Mouse (Mus musculus): ENCODE measurements at regions not wholly inside any gene's neighbourhood (a gene's known extent, or its start where the extent isn't known, plus 50 kb on each side); places are given as distances from the start of the nearest gene placed in this dataset.
"Not testable (repeated sequence)": the region's sequence is repeated elsewhere in the genome, so short reads cannot be mapped to it uniquely, and the experiment has no call there.

DNA sequence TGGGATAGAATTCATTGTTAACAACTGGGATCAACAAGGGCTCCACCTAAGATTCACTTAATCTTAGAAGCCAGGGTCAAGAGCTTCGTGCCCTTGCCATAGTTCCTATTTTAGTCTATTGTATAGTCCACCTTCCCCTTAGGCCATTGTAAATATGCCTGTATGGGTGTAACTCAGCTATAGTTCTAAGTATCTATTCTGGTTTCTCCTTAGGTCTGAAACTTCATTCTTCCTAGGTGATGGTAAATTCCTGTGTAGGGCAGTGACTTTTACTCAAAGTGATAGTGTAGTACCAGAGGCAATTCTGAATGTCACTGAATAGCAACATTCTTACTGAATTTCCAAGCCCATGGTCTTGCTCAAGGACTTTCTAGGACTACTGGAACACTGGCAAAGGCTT is 989.4 kb downstream of the Ankrd7 start:
- H3K4me3 ChIP-seq (ENCODE audit: low read depth, low read length); H3K27me3 ChIP-seq (ENCODE audit: control insufficient read depth, insufficient read depth, low read length); H3K27ac ChIP-seq (ENCODE audit: low read depth, low read length); H3K9ac ChIP-seq (replicated peaks; ENCODE audit: low read depth, low read length); H3K4me1 ChIP-seq (ENCODE audit: control insufficient read depth, insufficient read depth, low read length); ATAC-seq (ENCODE audit: low read depth); H3K4me2 ChIP-seq (ENCODE audit: low read depth, low read length); H3K9me3 ChIP-seq (ENCODE audit: control insufficient read depth, low read length); H3K36me3 ChIP-seq (ENCODE audit: control insufficient read depth, insufficient read depth, low read length): not testable (repeated sequence)
- 75% methylated on average over 1 of the region's 1 CpGs for WGBS

DNA sequence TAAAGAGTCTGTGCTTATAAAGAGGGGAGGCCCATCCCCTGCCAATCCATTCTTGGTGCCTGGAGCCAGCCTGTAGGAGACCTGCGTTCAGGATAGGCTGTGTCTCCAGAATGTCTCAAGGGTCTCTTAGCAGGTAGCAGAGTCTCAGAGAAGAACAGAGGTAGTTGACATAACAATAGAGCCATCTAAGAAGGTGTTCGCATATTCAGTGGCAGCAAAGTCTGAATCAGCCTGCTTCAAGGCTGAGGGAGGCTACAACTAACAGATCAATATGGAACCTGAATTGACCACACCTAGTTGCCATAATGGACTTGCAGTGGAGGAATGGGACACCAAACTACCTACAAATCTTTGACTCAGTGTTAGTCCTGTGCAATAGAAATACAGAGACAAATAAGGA is 998.0 kb downstream of the Ankrd7 start:
- no peak overlapping the region for H3K4me3 ChIP-seq (ENCODE audit: low read depth, low read length)
- no peak overlapping the region for H3K4me2 ChIP-seq (ENCODE audit: low read depth, low read length)
- no peak overlapping the region for H3K9ac ChIP-seq (replicated peaks; ENCODE audit: low read depth, low read length)
- H3K4me1 ChIP-seq (ENCODE audit: control insufficient read depth, insufficient read depth, low read length): no peaks in the 10 kb centered on the region
- no peaks in the 10 kb centered on the region for H3K36me3 ChIP-seq (ENCODE audit: control insufficient read depth, insufficient read depth, low read length)
- WGBS: 88% methylated on average over 2 of the region's 2 CpGs
- no peak for ATAC-seq (ENCODE audit: low read depth)
- no peaks in the 10 kb centered on the region for H3K27me3 ChIP-seq (ENCODE audit: control insufficient read depth, insufficient read depth, low read length)
- no peaks in the 10 kb centered on the region for H3K9me3 ChIP-seq (ENCODE audit: control insufficient read depth, low read length)
- no peak overlapping the region for H3K27ac ChIP-seq (ENCODE audit: low read depth, low read length)

DNA sequence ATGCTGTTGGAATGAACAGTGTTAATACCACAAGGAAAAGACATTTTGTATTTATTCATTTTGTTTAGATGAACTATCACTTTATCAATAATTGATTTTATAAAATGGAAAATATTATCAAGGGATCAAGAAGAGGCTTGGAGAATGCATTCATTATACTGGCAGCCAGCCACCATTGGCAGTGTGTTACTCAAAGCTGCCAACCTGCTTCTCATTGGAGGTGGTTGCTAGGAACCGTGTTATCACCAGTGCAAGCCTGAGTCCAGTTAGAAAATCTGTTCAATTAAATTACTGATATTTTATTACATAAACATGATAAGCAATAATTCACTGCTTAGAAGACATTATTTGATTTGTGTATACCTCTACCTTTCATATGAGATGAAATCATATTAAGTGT is 1003.6 kb downstream of the Ankrd7 start:
- Histone ChIP-seq H3K9ac (replicated peaks; ENCODE audit: low read depth, low read length) (no peak overlapping the region), H3K36me3 (ENCODE audit: control insufficient read depth, insufficient read depth, low read length) (no peaks in the 10 kb centered on the region), H3K27me3 (ENCODE audit: control insufficient read depth, insufficient read depth, low read length) (no peaks in the 10 kb centered on the region), H3K4me1 (ENCODE audit: control insufficient read depth, insufficient read depth, low read length) (no peaks in the 10 kb centered on the region), H3K4me2 (ENCODE audit: low read depth, low read length) (no peak overlapping the region), H3K4me3 (ENCODE audit: low read depth, low read length) (no peak overlapping the region), H3K9me3 (ENCODE audit: control insufficient read depth, low read length) (no peaks in the 10 kb centered on the region), H3K27ac (ENCODE audit: low read depth, low read length) (no peak overlapping the region)
- WGBS: 77% methylated on average over 1 of the region's 1 CpGs
- no peak for ATAC-seq (ENCODE audit: low read depth)

DNA sequence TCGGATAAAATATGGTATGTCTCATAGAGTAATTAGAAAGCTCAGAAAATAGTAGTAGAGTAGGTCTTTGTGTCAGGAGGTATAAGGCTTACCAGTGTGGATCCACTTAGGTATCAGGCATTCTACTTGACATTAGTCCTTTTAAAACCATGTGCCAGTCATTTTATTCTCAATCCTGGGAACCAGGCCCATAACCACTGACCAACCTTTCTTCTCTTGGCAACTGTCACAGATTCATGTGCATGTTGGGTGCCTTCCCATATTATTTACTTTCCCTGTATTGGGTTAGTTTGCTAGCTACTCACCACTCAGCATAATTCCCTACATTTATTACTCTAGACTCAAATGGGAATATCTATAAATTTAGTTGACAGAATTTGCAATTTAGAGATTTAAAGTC is 1045.1 kb downstream of the Ankrd7 start:
- no peak for ATAC-seq (ENCODE audit: low read depth)
- no peak overlapping the region for H3K4me3 ChIP-seq (ENCODE audit: low read depth, low read length)
- H3K9ac ChIP-seq (replicated peaks; ENCODE audit: low read depth, low read length): no peak overlapping the region
- no peaks in the 10 kb centered on the region for H3K9me3 ChIP-seq (ENCODE audit: control insufficient read depth, low read length)
- no peak overlapping the region for H3K4me2 ChIP-seq (ENCODE audit: low read depth, low read length)
- 89% methylated on average over 1 of the region's 1 CpGs for WGBS
- no peaks in the 10 kb centered on the region for H3K4me1 ChIP-seq (ENCODE audit: control insufficient read depth, insufficient read depth, low read length)
- H3K36me3 ChIP-seq (ENCODE audit: control insufficient read depth, insufficient read depth, low read length): no peaks in the 10 kb centered on the region
- no peaks in the 10 kb centered on the region for H3K27me3 ChIP-seq (ENCODE audit: control insufficient read depth, insufficient read depth, low read length)
- H3K27ac ChIP-seq (ENCODE audit: low read depth, low read length): no peak overlapping the region

DNA sequence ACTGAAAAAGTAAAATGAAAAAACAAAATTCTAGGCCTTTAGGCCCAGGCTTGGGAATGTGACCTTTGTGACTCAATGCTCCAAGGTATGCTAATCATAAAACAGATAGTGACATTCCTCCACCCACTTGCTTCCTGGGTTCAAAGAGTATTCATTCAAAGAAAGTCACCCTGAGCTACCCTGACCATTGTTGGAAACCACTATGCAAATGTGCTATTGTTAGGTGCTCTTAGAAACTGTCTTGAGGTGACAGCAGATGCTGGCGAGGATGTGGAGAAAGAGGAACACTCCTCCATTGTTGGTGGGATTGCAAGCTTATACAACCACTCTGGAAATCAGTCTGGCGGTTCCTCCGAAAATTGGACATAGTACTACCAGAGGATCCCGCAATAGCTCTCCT is 1075.7 kb downstream of the Ankrd7 start:
- 87% methylated on average over 4 of the region's 4 CpGs for WGBS
- H3K4me3 ChIP-seq (ENCODE audit: low read depth, low read length); ATAC-seq (ENCODE audit: low read depth); H3K9ac ChIP-seq (replicated peaks; ENCODE audit: low read depth, low read length); H3K27ac ChIP-seq (ENCODE audit: low read depth, low read length); H3K9me3 ChIP-seq (ENCODE audit: control insufficient read depth, low read length); H3K4me2 ChIP-seq (ENCODE audit: low read depth, low read length); H3K27me3 ChIP-seq (ENCODE audit: control insufficient read depth, insufficient read depth, low read length); H3K4me1 ChIP-seq (ENCODE audit: control insufficient read depth, insufficient read depth, low read length); H3K36me3 ChIP-seq (ENCODE audit: control insufficient read depth, insufficient read depth, low read length): not testable (repeated sequence)

DNA sequence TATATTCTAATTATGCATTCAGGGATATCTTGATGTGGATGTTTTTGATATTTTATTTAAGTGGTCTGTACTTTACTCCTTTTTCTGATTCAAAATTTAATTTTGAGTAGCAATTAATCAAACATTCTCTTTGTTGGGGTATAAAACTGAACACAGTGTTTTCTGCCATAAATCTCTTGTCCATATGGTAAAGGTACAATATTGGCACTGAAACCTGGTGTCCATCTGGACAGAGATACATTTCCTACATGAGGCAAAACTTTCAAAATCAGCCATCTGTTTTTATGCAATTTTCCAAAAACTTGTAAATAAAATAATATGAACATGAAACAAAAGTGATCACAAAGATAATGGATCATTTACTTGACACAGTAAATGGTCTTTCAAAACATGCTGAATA is 1078.2 kb downstream of the Ankrd7 start:
- no peaks in the 10 kb centered on the region for H3K4me1 ChIP-seq (ENCODE audit: control insufficient read depth, insufficient read depth, low read length)
- H3K36me3 ChIP-seq (ENCODE audit: control insufficient read depth, insufficient read depth, low read length): no peaks in the 10 kb centered on the region
- H3K27me3 ChIP-seq (ENCODE audit: control insufficient read depth, insufficient read depth, low read length): no peaks in the 10 kb centered on the region
- H3K9me3 ChIP-seq (ENCODE audit: control insufficient read depth, low read length): no peaks in the 10 kb centered on the region
- ATAC-seq (ENCODE audit: low read depth): no peak
- no peak overlapping the region for H3K4me3 ChIP-seq (ENCODE audit: low read depth, low read length)
- no peak overlapping the region for H3K4me2 ChIP-seq (ENCODE audit: low read depth, low read length)
- no peak overlapping the region for H3K27ac ChIP-seq (ENCODE audit: low read depth, low read length)
- H3K9ac ChIP-seq (replicated peaks; ENCODE audit: low read depth, low read length): no peak overlapping the region

DNA sequence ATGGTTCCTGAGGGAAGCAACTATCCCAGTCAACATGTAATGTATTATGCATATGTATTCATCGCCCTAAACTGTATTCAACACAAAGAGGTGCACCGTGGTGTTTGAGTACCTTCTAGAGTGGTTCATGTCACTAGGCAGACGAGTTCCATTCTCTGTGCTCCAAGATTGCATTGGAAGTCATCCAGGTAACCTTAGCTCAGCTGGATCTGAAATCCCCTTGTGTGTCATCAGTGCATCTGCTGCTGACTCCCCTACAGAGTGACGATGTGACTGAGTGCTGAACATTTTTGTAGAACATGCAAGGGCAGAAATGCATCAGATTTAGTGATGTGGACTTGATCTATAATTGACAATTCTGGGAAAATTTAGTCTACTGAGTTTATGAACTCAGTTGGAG is 1079.6 kb downstream of the Ankrd7 start:
- WGBS: 70% methylated on average over 4 of the region's 4 CpGs
- Histone ChIP-seq H3K36me3 (ENCODE audit: control insufficient read depth, insufficient read depth, low read length) (no peaks in the 10 kb centered on the region), H3K4me3 (ENCODE audit: low read depth, low read length) (no peak overlapping the region), H3K9me3 (ENCODE audit: control insufficient read depth, low read length) (no peaks in the 10 kb centered on the region), H3K27me3 (ENCODE audit: control insufficient read depth, insufficient read depth, low read length) (no peaks in the 10 kb centered on the region), H3K27ac (ENCODE audit: low read depth, low read length) (no peak overlapping the region), H3K4me2 (ENCODE audit: low read depth, low read length) (no peak overlapping the region), H3K9ac (replicated peaks; ENCODE audit: low read depth, low read length) (no peak overlapping the region), H3K4me1 (ENCODE audit: control insufficient read depth, insufficient read depth, low read length) (no peaks in the 10 kb centered on the region)
- ATAC-seq (ENCODE audit: low read depth): no peak; the same call in 1 of the 2 replicates

DNA sequence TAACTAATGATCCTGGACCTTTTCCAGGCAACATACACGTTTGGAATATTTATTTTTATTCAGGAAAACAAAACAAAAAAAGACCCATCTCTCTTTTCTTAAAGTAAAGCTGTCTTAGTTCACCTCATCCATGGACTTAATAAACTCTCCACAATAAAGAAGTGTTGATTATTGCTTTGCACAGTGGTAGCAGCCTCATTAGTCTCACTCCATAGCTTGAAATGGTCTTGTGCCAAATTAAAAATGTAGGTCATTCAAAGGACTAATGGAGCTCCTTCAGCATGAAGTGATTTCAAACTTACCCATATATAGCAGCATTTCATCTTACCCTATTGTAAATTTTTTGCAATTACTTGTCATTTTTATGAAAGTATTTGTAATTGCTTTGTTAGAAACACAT is 1109.8 kb downstream of the Ankrd7 start:
- WGBS: 21% methylated on average over 1 of the region's 1 CpGs
- Histone ChIP-seq H3K9me3 (ENCODE audit: control insufficient read depth, low read length) (no peaks in the 10 kb centered on the region), H3K4me3 (ENCODE audit: low read depth, low read length) (no peak overlapping the region), H3K36me3 (ENCODE audit: control insufficient read depth, insufficient read depth, low read length) (no peaks in the 10 kb centered on the region), H3K27me3 (ENCODE audit: control insufficient read depth, insufficient read depth, low read length) (no peaks in the 10 kb centered on the region), H3K4me1 (ENCODE audit: control insufficient read depth, insufficient read depth, low read length) (no peaks in the 10 kb centered on the region), H3K9ac (replicated peaks; ENCODE audit: low read depth, low read length) (no peak overlapping the region), H3K4me2 (ENCODE audit: low read depth, low read length) (no peak overlapping the region), H3K27ac (ENCODE audit: low read depth, low read length) (no peak overlapping the region)
- ATAC-seq (ENCODE audit: low read depth): peak; percentile 60; the same call in 1 of the 2 replicates

DNA sequence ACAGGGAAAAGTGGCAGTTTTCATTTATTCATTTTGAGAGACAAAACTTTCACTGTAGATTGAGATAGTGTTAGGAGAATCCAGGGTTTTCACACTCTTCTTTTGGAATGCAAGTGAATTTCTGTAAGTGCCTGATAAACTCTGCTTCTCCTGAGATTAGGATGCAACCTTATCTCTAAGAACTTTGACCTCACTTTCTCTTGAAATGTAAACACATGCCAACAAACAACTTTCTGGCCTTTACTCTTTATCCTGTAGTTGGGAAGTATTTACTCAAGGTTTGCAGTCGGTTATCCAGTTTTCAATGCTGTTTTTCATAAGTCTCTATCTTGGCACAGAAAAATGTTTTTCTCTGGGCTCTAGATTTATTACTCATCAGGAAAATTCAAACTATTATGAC is 1125.7 kb downstream of the Ankrd7 start:
- H3K4me2 ChIP-seq (ENCODE audit: low read depth, low read length): no peak overlapping the region
- no peaks in the 10 kb centered on the region for H3K9me3 ChIP-seq (ENCODE audit: control insufficient read depth, low read length)
- H3K4me3 ChIP-seq (ENCODE audit: low read depth, low read length): no peak overlapping the region
- no peaks in the 10 kb centered on the region for H3K4me1 ChIP-seq (ENCODE audit: control insufficient read depth, insufficient read depth, low read length)
- WGBS: 83% methylated on average over 1 of the region's 1 CpGs
- no peak overlapping the region for H3K9ac ChIP-seq (replicated peaks; ENCODE audit: low read depth, low read length)
- H3K36me3 ChIP-seq (ENCODE audit: control insufficient read depth, insufficient read depth, low read length): no peaks in the 10 kb centered on the region
- no peak overlapping the region for H3K27ac ChIP-seq (ENCODE audit: low read depth, low read length)
- H3K27me3 ChIP-seq (ENCODE audit: control insufficient read depth, insufficient read depth, low read length): no peaks in the 10 kb centered on the region
- ATAC-seq (ENCODE audit: low read depth): no peak

DNA sequence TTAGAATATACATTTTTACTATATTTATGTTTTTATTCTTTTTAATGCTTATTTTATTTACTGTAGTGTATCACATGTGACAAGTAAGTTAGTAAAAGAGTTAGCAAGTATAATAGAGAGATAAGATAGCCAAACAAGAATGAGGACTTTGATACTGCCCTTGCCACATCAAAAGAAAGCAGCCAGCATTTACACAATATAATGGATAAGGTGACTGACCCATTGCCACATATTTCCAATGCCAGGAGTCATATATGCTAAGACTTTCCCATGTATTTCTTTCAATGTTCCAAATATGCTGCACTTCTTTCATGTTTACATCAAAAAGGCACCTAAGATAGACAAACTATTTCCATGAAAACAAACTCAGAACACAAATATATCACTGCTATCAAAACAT is 1162.3 kb downstream of the Ankrd7 start:
- no peak overlapping the region for H3K27ac ChIP-seq (ENCODE audit: low read depth, low read length)
- H3K4me2 ChIP-seq (ENCODE audit: low read depth, low read length): no peak overlapping the region
- no peaks in the 10 kb centered on the region for H3K36me3 ChIP-seq (ENCODE audit: control insufficient read depth, insufficient read depth, low read length)
- H3K4me3 ChIP-seq (ENCODE audit: low read depth, low read length): no peak overlapping the region
- no peak overlapping the region for H3K9ac ChIP-seq (replicated peaks; ENCODE audit: low read depth, low read length)
- H3K9me3 ChIP-seq (ENCODE audit: control insufficient read depth, low read length): no peaks in the 10 kb centered on the region
- H3K4me1 ChIP-seq (ENCODE audit: control insufficient read depth, insufficient read depth, low read length): no peaks in the 10 kb centered on the region
- no peak for ATAC-seq (ENCODE audit: low read depth)
- H3K27me3 ChIP-seq (ENCODE audit: control insufficient read depth, insufficient read depth, low read length): no peaks in the 10 kb centered on the region

Measured in neural tube, embryonic 14.5 days (tissue).